Mouse (Mus musculus) testis, adult 2 months (tissue): Measurements from ENCODE around the gene Mogat1. TPM values are rescaled to one million over a fixed set of nuclear protein-coding genes. Genes with fewer than 3 reads are reported as not detected.
"Not testable (repeated sequence)": the region's sequence is repeated elsewhere in the genome, so short reads cannot be mapped to it uniquely, and the experiment has no call there.

Experiments used
- H3K27ac ChIP-seq: fragments of 200-500 bp; 2 replicates; pipeline ENCODE4 v1.5.1; 2012; ENCODE audit warnings: low read depth, low read length; ENCODE audit not compliant: control insufficient read depth, insufficient read depth
- H3K27me3 ChIP-seq: fragments of 200-500 bp; 2 replicates; pipeline ENCODE4 v1.6.1; 2012; ENCODE audit warnings: mild to moderate bottlenecking, low read length, moderate library complexity; ENCODE audit not compliant: control insufficient read depth, insufficient read depth
- H3K36me3 ChIP-seq: fragments of 200-500 bp; 2 replicates; pipeline ENCODE4 v1.6.1; 2012; ENCODE audit warnings: mild to moderate bottlenecking, low read length; ENCODE audit not compliant: control insufficient read depth, insufficient read depth
- H3K4me1 ChIP-seq: fragments of 200-500 bp; 2 replicates; pipeline ENCODE4 v1.6.1; 2012; ENCODE audit warnings: low read length; ENCODE audit not compliant: control insufficient read depth, insufficient read depth
- H3K4me3 ChIP-seq: fragments of 200-500 bp; 2 replicates; pipeline ENCODE4 v1.5.1; 2012; ENCODE audit warnings: low read depth, mild to moderate bottlenecking, low read length, moderate library complexity, mixed read lengths; ENCODE audit not compliant: control insufficient read depth
- CTCF ChIP-seq: fragments of 200-500 bp; IDR thresholded peaks from 2 replicates; pipeline ENCODE4 v1.5.1; 2012; ENCODE audit warnings: low read depth, mild to moderate bottlenecking, inconsistent platforms, low read length, moderate library complexity; ENCODE audit not compliant: control insufficient read depth, insufficient read depth, insufficient replicate concordance
- POLR2A ChIP-seq: fragments of 200-500 bp; IDR thresholded peaks from 2 replicates; pipeline ENCODE4 v1.6.1; 2012; ENCODE audit warnings: low read depth, mild to moderate bottlenecking, inconsistent platforms, low read length, moderate library complexity; ENCODE audit not compliant: control insufficient read depth
- polyA plus RNA-seq: library from polyadenylated mRNA; depleted of rRNA; stranded (reverse); fragments of >200 nt; gene quantifications from 2 replicates; pipeline ENCODE4 v1.2.3, GENCODE M21; 2012

The Mogat1 gene
- polyA plus RNA-seq, 1 experiment: 1.5 TPM

DNA sequence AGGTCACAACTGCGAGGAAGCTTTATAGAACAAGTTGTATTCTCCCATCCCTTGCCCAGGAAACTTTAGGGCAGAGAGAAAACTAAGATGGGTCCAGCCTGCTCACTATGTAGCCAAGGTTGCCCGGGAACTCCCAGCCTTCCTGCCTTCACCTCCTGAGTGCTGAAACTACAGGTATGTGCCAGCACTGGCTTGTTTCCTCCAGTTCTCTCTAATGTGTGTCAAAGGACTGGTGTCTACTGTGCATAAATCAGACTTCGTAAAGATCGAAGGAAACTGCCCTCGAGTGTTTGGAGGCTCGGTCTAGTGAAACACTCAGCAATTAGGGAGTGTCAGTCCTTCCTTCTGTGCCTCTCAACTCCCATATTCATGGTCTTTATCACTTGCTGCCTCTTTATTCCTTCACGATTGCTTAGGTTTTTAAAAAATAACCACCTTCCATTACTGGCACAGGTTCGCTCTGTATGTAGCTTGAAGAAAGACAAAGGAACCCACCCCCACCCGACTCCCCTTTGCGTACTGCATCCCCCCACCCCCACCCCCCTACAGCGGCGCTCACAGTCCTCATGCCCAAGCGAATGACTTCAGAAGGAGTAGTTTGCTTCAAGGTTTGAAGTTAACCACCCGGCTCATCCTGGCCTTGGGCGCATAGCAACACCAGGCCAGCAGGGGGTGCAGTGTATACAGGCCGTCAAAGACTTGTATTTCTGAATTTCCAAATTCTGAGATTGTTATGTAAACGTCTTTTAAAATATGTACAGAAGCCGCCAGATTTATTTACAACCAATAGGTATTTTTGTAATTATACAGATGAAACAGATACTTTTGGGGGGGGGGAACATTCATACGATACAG lies 25.7 kb downstream of the Mogat1 start:
- Histone ChIP-seq H3K27ac (no peak overlapping the region), H3K27me3 (no peaks in the 10 kb centered on the region), H3K36me3 (no peaks in the 10 kb centered on the region), H3K4me3 (no peak overlapping the region), H3K4me1 (peaks cover 5% of the 10 kb centered on the region; the same call in 1 of the 2 replicates)
- TF ChIP-seq POLR2A (no peak), CTCF (peak; percentile 65; the same call in 1 of the 2 replicates)

- TF ChIP-seq POLR2A: no peak
- no peak for TF ChIP-seq CTCF
- H3K4me1 ChIP-seq: peaks cover 5% of the 10 kb centered on the region; the same call in 1 of the 2 replicates
- no peaks in the 10 kb centered on the region for H3K27me3 ChIP-seq
- H3K27ac ChIP-seq: no peak overlapping the region
- H3K36me3 ChIP-seq: no peaks in the 10 kb centered on the region
- peak overlapping the region; percentile 54 for H3K4me3 ChIP-seq
Measured at GRCm38 (mm10) chr1:78537494-78538010, 26.8 kb downstream of the Mogat1 start.

DNA sequence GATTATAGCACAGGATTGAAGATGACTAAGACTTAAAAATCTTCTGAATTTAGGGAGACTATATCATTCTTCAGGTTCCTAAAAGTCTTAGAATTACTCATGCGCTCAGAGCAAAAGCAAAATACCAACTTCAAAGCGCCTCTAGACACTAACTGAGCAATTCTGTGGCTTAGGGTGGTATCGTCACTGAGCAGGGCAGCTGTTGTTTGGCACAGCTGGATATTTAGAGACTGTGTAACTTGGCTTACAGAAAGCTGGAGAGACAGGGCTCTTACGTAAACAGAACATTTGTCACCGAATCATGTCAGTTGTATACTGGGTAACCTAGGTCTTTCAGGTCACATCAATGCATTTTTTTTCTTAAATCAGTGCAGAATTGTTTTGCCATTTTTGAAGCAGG lies 27.6 kb downstream of the Mogat1 start:
- Histone ChIP-seq H3K36me3 (no peaks in the 10 kb centered on the region), H3K27ac (no peak overlapping the region), H3K4me3 (no peak overlapping the region), H3K4me1 (peaks cover 5% of the 10 kb centered on the region; the same call in 1 of the 2 replicates), H3K27me3 (no peaks in the 10 kb centered on the region)
- TF ChIP-seq POLR2A: no peak
- no peak for TF ChIP-seq CTCF

- peaks cover 5% of the 10 kb centered on the region; the same call in 1 of the 2 replicates for H3K4me1 ChIP-seq
- TF ChIP-seq CTCF: no peak
- no peak for TF ChIP-seq POLR2A
- H3K4me3 ChIP-seq: no peak overlapping the region
- no peak overlapping the region for H3K27ac ChIP-seq
- H3K27me3 ChIP-seq: no peaks in the 10 kb centered on the region
- H3K36me3 ChIP-seq: no peaks in the 10 kb centered on the region
Measured at GRCm38 (mm10) chr1:78539166-78539565, 28.4 kb downstream of the Mogat1 start.

DNA sequence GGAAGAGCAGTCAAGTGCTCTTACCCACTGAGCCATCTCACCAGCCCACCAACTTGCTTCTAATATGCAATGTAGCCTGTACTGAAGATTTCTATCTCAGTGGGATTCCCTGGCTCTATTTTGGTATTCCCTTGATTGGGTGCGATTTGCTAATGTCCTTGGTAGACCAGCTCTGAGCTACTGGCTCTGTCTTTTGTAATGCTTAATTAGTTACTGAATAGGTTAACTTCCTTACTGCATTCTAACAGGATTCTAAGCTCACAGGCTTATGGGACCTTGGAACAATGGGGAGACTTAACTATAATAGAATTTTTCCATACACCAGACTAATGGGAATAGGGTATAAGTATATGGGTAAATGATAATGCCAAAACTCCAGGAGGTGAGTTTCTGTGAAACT lies 32.8 kb downstream of the Mogat1 start:
- not testable (repeated sequence) for H3K27ac ChIP-seq, H3K4me3 ChIP-seq, H3K4me1 ChIP-seq, H3K36me3 ChIP-seq, H3K27me3 ChIP-seq

DNA sequence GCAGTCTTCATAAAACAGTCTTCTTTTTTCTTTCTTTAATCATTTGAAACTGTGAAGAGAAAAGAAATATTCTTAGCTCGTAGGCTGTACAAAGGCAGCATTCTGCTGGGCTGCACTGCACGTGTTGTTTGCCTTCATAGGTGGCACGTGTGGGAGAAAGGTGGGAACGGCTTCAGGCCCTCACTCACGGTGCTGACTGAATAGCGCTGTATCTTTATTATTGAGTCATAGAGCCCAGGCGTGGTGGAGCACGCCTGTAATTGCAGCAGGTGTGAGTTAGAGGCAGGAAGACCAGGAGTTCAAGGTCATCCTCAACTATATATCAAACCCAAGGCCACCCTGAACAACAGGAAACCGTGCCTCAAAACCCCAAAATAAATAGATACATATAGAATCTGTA lies 35.5 kb downstream of the Mogat1 start:
- no peaks in the 10 kb centered on the region for H3K4me1 ChIP-seq
- H3K4me3 ChIP-seq: no peak overlapping the region
- TF ChIP-seq CTCF: no peak
- no peak for TF ChIP-seq POLR2A
- no peaks in the 10 kb centered on the region for H3K27me3 ChIP-seq
- no peak overlapping the region for H3K27ac ChIP-seq
- H3K36me3 ChIP-seq: no peaks in the 10 kb centered on the region

DNA sequence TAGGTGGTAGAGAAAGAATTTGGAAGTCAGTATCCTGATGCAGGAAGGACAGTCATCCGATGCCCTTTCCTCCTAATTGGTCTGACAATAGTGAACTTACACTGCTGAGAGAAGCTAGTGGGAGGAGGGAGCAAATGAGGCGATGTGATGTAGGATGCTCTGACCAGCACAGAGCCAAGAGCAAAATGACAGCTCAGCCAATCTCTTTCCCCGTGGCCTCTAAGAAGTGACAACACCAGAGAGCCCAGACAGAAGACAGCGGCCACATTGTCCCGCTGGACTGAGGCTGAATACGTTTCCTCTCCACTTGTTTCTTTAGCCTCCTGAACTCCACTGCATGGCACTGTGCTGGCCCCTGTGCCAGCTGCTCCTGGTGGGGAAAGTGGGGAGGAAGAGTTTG lies 38.2 kb downstream of the Mogat1 start:
- Histone ChIP-seq H3K27ac (no peak overlapping the region), H3K36me3 (no peaks in the 10 kb centered on the region), H3K4me3 (no peak overlapping the region), H3K27me3 (no peaks in the 10 kb centered on the region), H3K4me1 (no peaks in the 10 kb centered on the region)
- TF ChIP-seq POLR2A: no peak
- no peak for TF ChIP-seq CTCF
